Mouse (Mus musculus): ENCODE measurements around the gene Top2a. TPM values are rescaled to one million over a fixed set of nuclear protein-coding genes. Genes with fewer than 3 reads are reported as not detected.

The Top2a gene
- polyA plus RNA-seq (2021; fragmentation: Nextera tagmentation), result 0.38 and 0.46 TPM in 2 replicates
- long read RNA-seq, experiment 1, partial matches to known transcripts, result 1 of 1 reads
- long read RNA-seq, experiment 1, other reads (novel, unspliced or antisense), result 0 of 1 reads
- long read RNA-seq, experiment 2, partial matches to known transcripts, result 4 of 4 reads
- long read RNA-seq, experiment 2, other reads (novel, unspliced or antisense), result 0 of 4 reads

GRCm38 (mm10) chr11:99023500-99024467 is at the start of gene Top2a:
TSS of gene Top2a (minus strand) at chr11:99024189.

GRCm38 (mm10) chr11:99041051-99041729 is 17.2 kb upstream of the Top2a start, which contains the start of gene Igfbp4:
TSS of gene Igfbp4 (plus strand) at chr11:99041244.

GRCm38 (mm10) chr11:98982773-98983133 is 41.2 kb downstream of the Top2a start, which contains the start of gene Gjd3:
TSS of gene Gjd3 (minus strand) at chr11:98983016.

Other genes starting within 250 kb of the Top2a start
- gene Nr1d1, start 248.9 kb downstream of the Top2a start, polyA plus RNA-seq (2021; fragmentation: Nextera tagmentation), result 48.4 and 57.5 TPM in 2 replicates
- 12.2 and 12.4 TPM in 2 replicates for gene Msl1, start 228.7 kb downstream of the Top2a start, polyA plus RNA-seq (2021; fragmentation: Nextera tagmentation)
- gene Casc3, start 219.3 kb downstream of the Top2a start, polyA plus RNA-seq (2021; fragmentation: Nextera tagmentation), result 6.6 and 7.3 TPM in 2 replicates
- gene Rapgefl1, start 187.4 kb downstream of the Top2a start, polyA plus RNA-seq (2021; fragmentation: Nextera tagmentation), result 12.1 and 13.2 TPM in 2 replicates
- gene Wipf2, start 160.6 kb downstream of the Top2a start, polyA plus RNA-seq (2021; fragmentation: Nextera tagmentation), result 5.2 and 5.5 TPM in 2 replicates
- 0.19 and 0.30 TPM in 2 replicates for gene Cdc6, start 116.4 kb downstream of the Top2a start, polyA plus RNA-seq (2021; fragmentation: Nextera tagmentation)
- 3.1 and 4.1 TPM in 2 replicates for gene Rara, start 96.4 kb downstream of the Top2a start, polyA plus RNA-seq (2021; fragmentation: Nextera tagmentation)
- 1.7 and 3.3 TPM in 2 replicates for gene Gjd3, start 41.2 kb downstream of the Top2a start, polyA plus RNA-seq (2021; fragmentation: Nextera tagmentation)
- 85.7 and 104 TPM in 2 replicates for gene Igfbp4, start 17.1 kb upstream of the Top2a start, polyA plus RNA-seq (2021; fragmentation: Nextera tagmentation)
- gene Tns4, start 65.1 kb upstream of the Top2a start, polyA plus RNA-seq (2021; fragmentation: Nextera tagmentation), result 0.05 and 0.31 TPM in 2 replicates
- gene Ccr7, start 130.9 kb upstream of the Top2a start, polyA plus RNA-seq (2021; fragmentation: Nextera tagmentation), result 0.06 TPM in 1 of 2 replicates, not detected in the other
- gene Smarce1, start 206.8 kb upstream of the Top2a start, polyA plus RNA-seq (2021; fragmentation: Nextera tagmentation), result 33.7 and 36.5 TPM in 2 replicates
- 11.8 and 12.7 TPM in 2 replicates for gene Krt222, start 219.9 kb upstream of the Top2a start, polyA plus RNA-seq (2021; fragmentation: Nextera tagmentation)

Data from layer of hippocampus, adult 6 months (tissue).